Mouse (Mus musculus) lung, embryonic 14.5 days (tissue): Measurements from ENCODE around the gene Gm11232. TPM values are rescaled to one million over a fixed set of nuclear protein-coding genes. Genes with fewer than 3 reads are reported as not detected.
A peak's percentile ranks its signal among the peaks of the same experiment; 100 is the strongest.

Source experiments
- ATAC-seq: fragments of 200-750 bp; cut with Nextera tagmentation; 2 replicates; pipeline ENCODE4 v1.8.0; 2017; ENCODE audit warnings: mild to moderate bottlenecking, moderate TSS enrichment, moderate library complexity; ENCODE audit not compliant: insufficient read depth
- DNase-seq: peaks from one replicate; pipeline ENCODE4 v3.0.0-alpha.2; 2015
- H3K27ac ChIP-seq: fragments of 300-500 bp; sonication (generic); 2 replicates; pipeline ENCODE4 v1.5.1; 2014; ENCODE audit warnings: low read depth, mild to moderate bottlenecking, moderate library complexity
- H3K27me3 ChIP-seq: fragments of 300-500 bp; sonication (generic); 2 replicates; pipeline ENCODE4 v1.6.1; 2014; ENCODE audit warnings: low read length, control low read depth; ENCODE audit not compliant: insufficient read depth
- H3K36me3 ChIP-seq: fragments of 300-500 bp; sonication (generic); 2 replicates; pipeline ENCODE4 v1.6.1; 2014; ENCODE audit warnings: control low read depth; ENCODE audit not compliant: insufficient read depth
- H3K4me1 ChIP-seq: fragments of 300-500 bp; sonication (generic); 2 replicates; pipeline ENCODE4 v1.6.1; 2014; ENCODE audit warnings: antibody characterized with exemption, control low read depth; ENCODE audit not compliant: insufficient read depth
- H3K4me2 ChIP-seq: fragments of 300-500 bp; sonication (generic); 2 replicates; pipeline ENCODE4 v1.6.1; 2014; ENCODE audit warnings: mild to moderate bottlenecking
- H3K4me3 ChIP-seq: fragments of 300-500 bp; sonication (generic); 2 replicates; pipeline ENCODE4 v1.5.1; 2014; ENCODE audit warnings: low read depth, low read length
- H3K9ac ChIP-seq: fragments of 300-500 bp; sonication (generic); 2 replicates; pipeline ENCODE4 v1.6.1; 2014
- H3K9me3 ChIP-seq: fragments of 300-500 bp; sonication (generic); 2 replicates; pipeline ENCODE4 v1.6.1; 2016; ENCODE audit warnings: low read depth, low read length, control low read depth
- CTCF ChIP-seq: IDR thresholded peaks from 2 replicates; pipeline ENCODE4 v1.5.1; 2016; ENCODE audit warnings: antibody characterized with exemption, low read depth
- WGBS: fragments of 180-500 bp; shearing (Covaris S2); extraction: QIAGEN DNeasy Blood & Tissue Kit; methylation state at CpG from one replicate; pipeline ENCODE4 v1.1.7; 2014; 5-methylcytosine and 5-hydroxymethylcytosine counted together
- polyA plus RNA-seq: library from polyadenylated mRNA; unstranded; fragments of >200 nt; fragmentation: Nextera tagmentation; extraction: Ambion mirVana; gene quantifications from 2 replicates; pipeline ENCODE4 v1.2.1, GENCODE M21; 2014

Gm11232 gene
- 0.11 TPM in 1 of 2 replicates, not detected in the other for polyA plus RNA-seq

DNA sequence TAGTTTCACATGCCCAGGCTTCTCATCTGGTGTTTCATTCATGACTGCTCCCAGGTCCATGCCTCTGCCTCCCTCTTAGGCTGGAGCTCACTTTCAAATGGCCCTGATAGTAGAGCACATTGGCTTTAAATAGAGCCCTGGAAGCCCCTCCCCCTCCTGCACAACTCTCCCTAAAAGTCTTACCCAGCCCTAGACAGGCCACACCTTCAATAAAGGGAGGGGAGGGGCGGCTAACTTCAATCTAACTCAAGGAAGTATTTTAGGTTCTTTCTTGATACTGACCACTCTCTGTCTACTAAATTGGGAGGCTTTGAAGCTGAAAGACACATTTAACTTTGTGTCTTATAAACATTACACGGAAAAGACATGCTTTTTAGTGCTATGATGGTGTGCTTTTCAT, at the start of gene Gm11232:
Gm11232 (minus strand) TSS at position 101 of the 400 bp plus-strand sequence.
- ATAC-seq, result no peak
- Histone ChIP-seq H3K36me3 (no peaks in the 10 kb centered on the region), H3K9ac (no peak within 1 kb of the TSS), H3K4me3 (no peak within 1 kb of the TSS), H3K27ac (no peak within 1 kb of the TSS), H3K4me2 (no peak within 1 kb of the TSS), H3K4me1 (no peaks in the 10 kb centered on the region), H3K27me3 (no peaks in the 10 kb centered on the region), H3K9me3 (no peaks in the 10 kb centered on the region)
- no peak for DNase-seq
- no peak for TF ChIP-seq CTCF
- WGBS, result 56% methylated on average over 2 of the region's 2 CpGs

DNA sequence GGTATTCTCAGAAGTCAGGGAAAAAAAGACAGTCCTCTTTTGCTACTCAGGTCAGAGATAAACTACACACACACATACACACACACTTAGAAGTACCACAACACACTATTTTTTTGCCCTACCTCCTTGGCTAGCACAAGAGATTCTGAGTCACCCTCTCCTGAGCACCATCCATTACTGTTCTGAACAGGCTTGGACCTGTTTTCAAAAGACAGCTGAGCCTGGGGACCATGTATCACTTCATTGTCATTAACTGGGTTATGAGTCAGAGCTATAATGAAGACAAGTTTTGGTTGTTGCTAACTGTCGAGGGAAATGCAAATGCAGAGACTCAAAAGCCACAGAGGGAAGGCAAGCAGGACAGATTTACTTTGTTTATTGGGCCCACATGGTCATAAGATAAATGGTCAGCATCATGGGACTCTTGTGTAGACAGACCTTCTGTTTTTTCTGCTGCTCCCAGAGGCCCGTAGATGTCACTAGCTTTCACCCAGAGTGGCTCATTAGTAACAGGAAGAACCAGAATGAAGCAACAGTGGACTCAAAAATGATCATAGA, 48.3 kb upstream of the Gm11232 start:
- DNase-seq, result no peak
- ATAC-seq, result no peak
- H3K4me1 ChIP-seq, result no peaks in the 10 kb centered on the region

DNA sequence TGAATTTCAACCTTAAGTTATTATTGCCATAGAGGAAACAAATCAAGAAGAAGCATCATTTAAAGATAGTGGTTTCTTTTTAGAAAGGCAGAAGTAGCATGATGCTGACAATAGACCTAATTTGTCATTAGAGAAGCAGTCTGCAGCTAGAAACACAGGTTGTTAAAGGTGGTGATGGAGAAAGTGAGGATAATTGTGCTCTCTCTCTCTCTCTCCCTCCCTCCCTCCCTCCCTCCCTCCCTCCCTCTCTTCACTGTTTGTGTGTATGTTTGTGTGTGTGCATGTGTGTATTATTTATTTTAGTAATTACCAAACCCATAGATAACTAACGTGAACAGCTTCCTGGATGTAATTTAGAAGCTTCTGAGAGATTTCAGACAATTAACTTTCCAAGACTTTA, 7.8 kb upstream of the Gm11232 start:
- H3K4me2 ChIP-seq, result no peak overlapping the region
- H3K27me3 ChIP-seq, result no peaks in the 10 kb centered on the region
- H3K9ac ChIP-seq, result no peak overlapping the region
- no peak for DNase-seq
- no peak for TF ChIP-seq CTCF
- H3K4me3 ChIP-seq, result no peak overlapping the region
- whole genome bisulfite sequencing, result 68% methylated on average over 1 of the region's 1 CpGs
- no peak for ATAC-seq
- no peaks in the 10 kb centered on the region for H3K9me3 ChIP-seq
- no peaks in the 10 kb centered on the region for H3K36me3 ChIP-seq
- H3K27ac ChIP-seq, result no peak overlapping the region
- no peaks in the 10 kb centered on the region for H3K4me1 ChIP-seq

More for the DNA sequence above, 48.3 kb upstream of the Gm11232 start:
- Histone ChIP-seq H3K27ac (no peak overlapping the region), H3K4me3 (no peak overlapping the region), H3K9me3 (no peaks in the 10 kb centered on the region), H3K36me3 (no peaks in the 10 kb centered on the region), H3K9ac (no peak overlapping the region), H3K4me2 (no peak overlapping the region), H3K27me3 (no peaks in the 10 kb centered on the region)
- no peak for TF ChIP-seq CTCF
- 52% methylated on average over 2 of the region's 2 CpGs for WGBS

DNA sequence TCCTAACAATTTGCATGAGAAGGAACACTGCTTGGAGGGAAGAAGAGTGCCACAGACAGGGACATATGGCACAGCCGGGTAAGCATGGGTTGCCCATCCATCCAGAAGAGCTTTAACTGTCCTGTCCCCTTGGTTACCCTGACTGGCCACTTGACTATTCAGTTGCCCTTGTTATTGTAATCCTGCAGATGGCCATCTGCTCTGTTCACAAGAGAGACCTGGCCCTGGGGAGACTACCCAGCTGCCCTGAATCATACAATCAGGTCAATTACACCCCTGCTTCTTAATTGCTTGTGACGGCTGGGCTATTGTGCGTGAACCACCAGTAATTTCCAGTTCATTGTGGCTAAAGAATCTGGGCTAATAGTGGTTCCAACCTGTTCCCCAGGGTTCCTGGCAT, 7.3 kb upstream of the Gm11232 start:
- H3K4me2 ChIP-seq, result no peak overlapping the region
- H3K9me3 ChIP-seq, result no peaks in the 10 kb centered on the region
- ATAC-seq (no peak), DNase-seq (no peak)
- H3K4me1 ChIP-seq, result no peaks in the 10 kb centered on the region
- H3K27me3 ChIP-seq, result no peaks in the 10 kb centered on the region
- no peak overlapping the region for H3K4me3 ChIP-seq
- WGBS, result 82% methylated on average over 3 of the region's 3 CpGs
- H3K27ac ChIP-seq, result no peak overlapping the region
- H3K9ac ChIP-seq, result no peak overlapping the region
- TF ChIP-seq CTCF, result no peak
- H3K36me3 ChIP-seq, result no peaks in the 10 kb centered on the region

DNA sequence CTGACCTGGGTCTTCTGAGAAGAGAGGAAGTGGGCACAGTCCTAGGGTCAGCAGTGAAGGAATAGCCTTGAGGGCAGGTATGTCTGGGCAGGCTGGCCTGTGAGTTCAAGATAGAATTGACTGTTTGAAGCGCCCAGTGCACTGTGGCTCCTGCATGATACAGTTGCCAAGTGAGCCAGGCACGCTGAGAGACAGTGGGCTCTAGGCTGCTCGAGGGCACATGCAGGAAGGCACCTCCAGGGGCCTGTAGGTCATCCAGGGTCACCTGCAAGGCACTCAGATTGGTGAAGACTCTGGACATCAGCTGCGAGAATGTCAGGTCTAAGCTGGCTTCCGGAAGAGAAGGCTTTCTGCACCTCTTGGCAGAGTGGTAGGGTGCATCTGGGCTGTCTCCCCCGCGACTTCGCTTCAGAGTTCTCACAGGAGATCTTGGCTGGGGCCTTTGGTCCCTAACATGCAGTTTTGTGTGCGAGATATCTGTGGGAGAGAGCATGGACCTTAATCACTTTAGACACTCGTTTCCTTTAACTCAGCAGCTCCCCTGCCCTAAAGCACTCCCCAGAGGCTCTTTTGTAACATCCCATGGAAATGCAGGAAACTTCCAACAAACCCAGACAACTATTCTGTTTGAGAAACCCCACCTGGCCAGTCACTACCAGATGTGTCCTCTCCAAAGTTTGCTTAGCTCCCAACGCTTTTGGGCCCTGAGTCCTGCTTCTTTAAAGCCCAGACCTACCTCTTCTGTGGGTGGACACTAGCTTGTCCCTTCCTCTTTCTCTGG, 1.1 kb downstream of the Gm11232 start:
- Histone ChIP-seq H3K4me2 (no peak overlapping the region), H3K4me3 (no peak overlapping the region), H3K4me1 (no peaks in the 10 kb centered on the region), H3K9ac (no peak overlapping the region), H3K9me3 (no peaks in the 10 kb centered on the region), H3K36me3 (no peaks in the 10 kb centered on the region), H3K27me3 (no peaks in the 10 kb centered on the region), H3K27ac (no peak overlapping the region)
- 61% methylated on average over 11 of the region's 11 CpGs for WGBS
- TF ChIP-seq CTCF, result no peak
- DNase-seq (peak; percentile 13), ATAC-seq (no peak)

DNA sequence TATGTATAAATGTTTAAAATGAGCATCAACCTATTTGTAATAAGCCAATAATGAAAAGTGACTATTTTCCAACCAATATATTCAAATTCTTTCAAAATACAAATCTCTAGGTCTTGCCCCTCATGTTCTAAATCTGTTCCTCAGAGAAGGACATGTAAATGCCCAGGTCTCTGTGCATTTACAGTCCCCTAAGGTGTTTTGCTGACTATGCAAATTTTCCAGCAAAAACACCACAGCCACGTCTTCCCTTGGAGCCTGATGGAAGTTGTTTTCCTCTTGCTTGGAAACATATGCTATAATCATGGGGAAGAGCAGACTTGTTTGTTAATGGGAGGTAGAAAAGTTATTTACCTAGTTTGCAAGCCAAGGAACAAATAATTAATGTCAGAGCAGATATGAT, 12.0 kb downstream of the Gm11232 start:
- no peak for TF ChIP-seq CTCF
- Histone ChIP-seq H3K4me1 (no peaks in the 10 kb centered on the region), H3K9ac (no peak overlapping the region), H3K9me3 (no peaks in the 10 kb centered on the region), H3K27me3 (no peaks in the 10 kb centered on the region), H3K27ac (no peak overlapping the region), H3K36me3 (no peaks in the 10 kb centered on the region), H3K4me2 (no peak overlapping the region), H3K4me3 (no peak overlapping the region)
- no peak for ATAC-seq
- 57% methylated on average over 1 of the region's 1 CpGs for WGBS
- no peak for DNase-seq

DNA sequence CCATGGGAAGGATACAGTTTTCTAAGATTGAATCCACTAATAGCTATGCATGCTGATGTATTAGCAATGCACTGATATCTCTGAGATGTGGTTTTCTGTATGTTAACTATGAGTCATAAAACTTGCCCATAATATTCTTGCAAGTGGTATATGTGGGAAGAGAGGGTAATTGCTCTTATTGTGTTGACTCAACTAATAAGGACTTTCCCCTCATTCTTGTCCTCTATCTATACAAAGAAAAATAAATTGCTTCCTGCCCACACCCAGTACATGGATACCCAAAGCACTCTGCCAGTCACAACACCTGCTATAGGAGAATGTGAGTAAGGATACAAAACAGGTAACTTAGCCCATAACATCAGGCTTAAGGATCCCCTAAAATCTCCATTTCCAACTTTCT, 21.2 kb downstream of the Gm11232 start:
- no peak overlapping the region for H3K4me3 ChIP-seq
- no peak overlapping the region for H3K4me2 ChIP-seq
- H3K9me3 ChIP-seq, result no peaks in the 10 kb centered on the region
- H3K4me1 ChIP-seq, result no peaks in the 10 kb centered on the region
- TF ChIP-seq CTCF, result no peak
- no peak overlapping the region for H3K27ac ChIP-seq
- DNase-seq (no peak), ATAC-seq (no peak)
- H3K36me3 ChIP-seq, result no peaks in the 10 kb centered on the region
- no peak overlapping the region for H3K9ac ChIP-seq
- no peaks in the 10 kb centered on the region for H3K27me3 ChIP-seq
